Mouse (Mus musculus) heart, adult 11 months (tissue): Measurements from ENCODE around the gene Lst1.
"Not testable (repeated sequence)": the region's sequence is repeated elsewhere in the genome, so short reads cannot be mapped to it uniquely, and the experiment has no call there.

Source experiments
- DNase-seq: peaks from one replicate; pipeline ENCODE4 v3.0.0; 2022

Lst1 gene

GRCm38 (mm10) chr17:35187959-35188610 is at the start of gene Lst1:
Gene Lst1, minus strand, starts transcription at chr17:35188439.
- DNase-seq, result peak; percentile 93

DNA sequence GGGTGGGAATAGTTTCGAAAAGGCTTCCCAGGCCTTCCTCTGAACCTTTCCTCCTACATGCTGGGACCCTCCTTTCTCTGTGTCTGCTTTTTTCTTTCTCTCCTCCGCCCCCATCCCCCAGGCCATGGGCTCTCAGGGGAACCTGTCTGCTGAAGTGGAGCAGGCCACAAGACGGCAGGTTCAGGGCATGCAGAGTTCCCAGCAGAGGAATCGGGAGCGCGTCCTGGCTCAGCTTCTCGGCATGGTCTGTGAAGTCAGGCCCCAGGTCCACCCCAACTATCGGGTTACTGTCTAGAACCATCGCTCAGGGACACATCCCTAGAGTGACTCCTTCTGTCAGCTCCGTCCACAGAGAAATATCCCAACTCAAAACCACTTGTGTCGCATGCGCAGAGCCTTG is 49.3 kb upstream of the Lst1 start:
- peak; percentile 92 for DNase-seq

DNA sequence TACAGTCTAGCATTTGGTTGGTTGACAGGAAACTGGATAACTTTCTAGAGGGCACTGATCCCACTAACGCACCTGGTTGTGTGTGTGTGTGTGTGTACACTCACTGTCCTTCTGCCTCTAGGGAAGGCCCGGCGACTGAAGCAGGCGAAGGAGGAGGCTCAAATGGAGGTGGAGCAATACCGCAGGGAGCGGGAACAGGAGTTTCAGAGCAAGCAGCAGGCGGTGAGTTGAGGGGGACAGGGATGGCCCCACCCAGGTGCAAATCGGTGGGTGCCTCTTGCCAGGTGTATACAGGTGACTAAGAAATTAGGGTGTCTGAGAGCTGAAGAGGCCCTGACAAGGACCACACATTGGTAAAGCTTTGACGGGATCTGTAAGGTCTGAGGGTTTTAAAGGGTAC is 48.8 kb upstream of the Lst1 start:
- DNase-seq, result peak; percentile 95

DNA sequence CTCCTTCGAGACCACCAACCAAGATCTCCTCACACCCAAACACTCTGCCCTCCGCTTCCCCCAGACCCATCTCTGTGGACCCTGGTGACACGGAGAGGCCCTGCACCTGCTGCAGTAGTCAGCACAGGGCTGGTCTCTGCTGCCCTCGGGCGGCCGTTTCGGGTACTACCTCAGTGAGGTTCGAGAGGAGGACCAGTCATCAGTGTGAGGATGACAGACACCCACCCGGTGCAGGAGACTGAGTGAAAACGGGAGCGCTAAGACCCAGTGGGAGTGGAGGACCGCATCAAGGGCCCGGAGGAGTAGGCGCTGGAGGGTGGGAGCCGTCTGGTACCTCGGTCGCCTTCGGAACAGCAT is 48.1 kb upstream of the Lst1 start:
- DNase-seq, result peak; percentile 99

GRCm38 (mm10) chr17:35235614-35236389 is 47.6 kb upstream of the Lst1 start, which contains the start of gene Nfkbil1:
Gene Nfkbil1, minus strand, starts transcription at chr17:35235792.
- DNase-seq, result peak; percentile 99

- DNase-seq, result peak; percentile 97
Observed at GRCm38 (mm10) chr17:35234903-35235302, 46.7 kb upstream of the Lst1 start.

DNA sequence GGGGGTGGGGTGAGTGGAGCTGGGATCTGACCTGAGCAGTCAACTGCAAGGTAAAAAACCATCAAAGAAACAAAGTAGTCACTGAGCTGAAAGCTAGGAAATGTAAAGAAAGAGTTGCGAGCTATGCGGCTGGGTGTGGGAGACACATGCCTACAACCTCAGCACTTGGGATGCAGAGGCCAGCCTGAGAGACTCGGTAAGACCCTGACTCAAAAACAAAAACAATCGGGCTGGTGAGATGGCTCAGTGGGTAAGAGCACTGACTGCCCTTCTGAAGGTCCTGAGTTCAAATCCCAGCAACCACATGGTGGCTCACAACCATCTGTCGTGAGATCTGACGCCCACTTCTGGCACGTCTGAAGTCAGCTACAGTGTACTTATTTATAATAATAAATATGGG is 45.9 kb upstream of the Lst1 start:
- DNase-seq, result not testable (repeated sequence)

DNA sequence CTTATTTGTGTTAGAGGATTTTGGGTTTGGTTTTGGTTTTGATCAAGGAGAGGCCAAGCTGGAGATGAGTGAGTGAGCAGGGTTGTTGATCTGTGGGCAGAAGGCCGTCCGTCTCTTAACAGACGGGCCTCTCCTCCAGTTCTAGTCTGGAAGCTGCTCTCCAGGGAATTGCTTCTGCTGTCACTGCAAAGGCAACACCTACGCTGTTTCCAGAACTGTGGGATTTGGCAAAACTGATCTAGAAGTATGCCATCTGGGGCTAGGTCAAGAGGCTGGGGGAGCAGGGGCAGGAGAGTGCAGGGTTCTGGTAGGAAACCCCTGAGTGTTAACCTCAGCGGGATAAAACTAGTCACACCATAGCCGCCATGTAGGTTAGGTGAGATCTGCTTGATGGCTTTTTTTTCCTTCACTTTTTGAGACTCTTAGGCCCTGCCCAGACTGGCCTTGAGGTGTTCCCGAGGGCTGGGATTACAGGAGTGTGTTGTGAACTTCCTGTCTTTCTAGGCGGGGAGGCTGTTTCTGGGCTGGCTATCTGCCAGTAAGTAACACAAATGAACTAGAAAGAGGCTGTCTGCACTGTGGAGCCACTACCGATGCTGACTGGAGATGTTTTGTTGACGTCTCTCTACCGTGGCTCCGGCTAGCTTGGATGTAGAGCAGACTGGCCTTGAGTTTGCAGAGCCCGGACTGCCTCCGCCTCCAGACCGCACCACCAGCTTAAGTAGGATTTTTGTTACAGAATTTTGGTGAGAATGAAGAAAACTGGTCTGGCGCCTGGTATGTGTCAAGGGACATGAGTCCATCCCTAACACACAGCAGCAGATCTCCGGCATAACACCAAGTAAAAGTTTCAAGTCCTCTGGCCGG is 45.1 kb upstream of the Lst1 start, which contains the start of gene Atp6v1g2:
TSS of gene Atp6v1g2 (plus strand) at position 547 of the 867 bp plus-strand sequence.
- DNase-seq, result peak; percentile 96

GRCm38 (mm10) chr17:35232659-35233058 is 44.4 kb upstream of the Lst1 start:
- DNase-seq, result no peak

DNA sequence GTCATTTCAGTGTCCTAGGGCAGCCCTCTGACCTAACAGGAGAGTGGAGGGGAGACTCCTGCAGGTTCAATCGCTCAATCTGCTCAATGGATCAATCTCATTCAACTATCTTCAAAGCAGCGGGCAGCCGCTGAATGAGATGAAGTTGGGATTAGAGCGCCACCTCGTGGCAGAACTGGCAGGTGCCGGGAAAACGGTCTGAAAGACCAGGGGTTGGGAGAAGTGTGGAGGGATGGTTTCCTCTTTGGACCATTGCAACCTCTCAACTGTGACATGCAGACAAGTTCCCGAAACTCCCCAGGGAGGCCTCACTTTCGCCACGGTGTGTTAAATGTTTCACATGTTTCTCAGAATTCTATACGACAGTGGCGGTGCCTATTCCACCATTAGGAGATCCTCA is 43.8 kb upstream of the Lst1 start:
- peak; percentile 98 for DNase-seq

DNA sequence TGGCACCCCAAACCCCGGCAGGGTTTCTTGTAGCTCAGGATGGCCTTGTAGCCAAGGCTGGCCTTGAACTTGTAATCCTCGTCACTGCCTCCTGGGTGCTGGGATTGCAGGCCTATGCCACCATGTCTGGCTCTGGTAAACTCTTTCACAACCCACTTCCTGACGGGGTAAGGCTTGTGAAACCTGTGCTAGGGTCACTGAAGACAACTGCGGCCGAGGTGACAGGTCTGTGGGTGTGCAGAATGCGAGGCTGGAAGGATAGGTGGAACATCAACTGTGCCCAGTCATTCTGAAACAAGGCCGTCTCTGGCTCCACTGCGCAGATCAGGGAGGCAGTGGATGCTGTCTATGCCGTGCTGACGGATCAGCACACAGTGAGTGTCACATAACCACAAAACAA is 42.8 kb upstream of the Lst1 start:
- peak; percentile 89 for DNase-seq

GRCm38 (mm10) chr17:35226561-35227046 is 38.4 kb upstream of the Lst1 start:
- no peak for DNase-seq

DNA sequence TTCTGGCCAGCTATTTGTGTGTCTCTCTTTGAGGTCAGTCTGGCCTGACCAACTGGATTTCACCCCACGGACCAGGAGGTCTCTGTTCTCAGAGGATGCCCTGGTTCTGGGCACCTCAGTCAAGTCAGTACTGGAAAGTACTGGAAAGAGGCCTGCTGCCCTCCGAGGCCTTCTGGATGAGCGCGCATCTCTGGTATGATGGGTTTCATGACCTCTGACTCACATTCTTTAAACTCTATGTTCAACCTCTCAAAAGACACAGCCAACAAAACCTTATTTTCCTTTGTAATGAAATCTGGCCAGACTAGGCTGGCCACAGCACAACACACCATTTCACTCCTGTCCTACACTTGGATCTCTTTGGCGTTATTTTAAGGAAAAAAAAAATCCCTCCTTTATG is 37.2 kb upstream of the Lst1 start:
- DNase-seq, result no peak

GRCm38 (mm10) chr17:35224641-35225040 is 36.4 kb upstream of the Lst1 start:
- DNase-seq, result no peak

DNA sequence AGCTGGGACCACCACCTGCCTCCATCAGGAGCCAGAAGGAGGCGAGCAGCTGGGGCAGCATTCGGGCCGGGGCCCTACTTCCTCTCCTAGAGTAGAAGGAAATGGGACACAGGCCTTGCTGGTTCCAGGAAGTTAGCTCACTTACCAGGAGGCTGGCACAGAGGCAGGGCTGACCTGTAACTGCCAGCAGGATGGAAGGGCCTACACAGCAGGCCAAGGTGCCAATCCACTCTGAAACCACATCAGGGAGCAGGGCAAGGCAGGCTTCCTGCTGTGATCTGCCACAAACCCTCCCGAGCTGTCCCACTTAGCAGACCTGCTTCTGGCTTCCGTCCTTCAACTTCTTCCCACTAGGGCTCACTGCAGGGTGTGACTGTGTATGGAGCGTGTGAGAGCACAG is 34.1 kb upstream of the Lst1 start:
- DNase-seq, result peak; percentile 95

DNA sequence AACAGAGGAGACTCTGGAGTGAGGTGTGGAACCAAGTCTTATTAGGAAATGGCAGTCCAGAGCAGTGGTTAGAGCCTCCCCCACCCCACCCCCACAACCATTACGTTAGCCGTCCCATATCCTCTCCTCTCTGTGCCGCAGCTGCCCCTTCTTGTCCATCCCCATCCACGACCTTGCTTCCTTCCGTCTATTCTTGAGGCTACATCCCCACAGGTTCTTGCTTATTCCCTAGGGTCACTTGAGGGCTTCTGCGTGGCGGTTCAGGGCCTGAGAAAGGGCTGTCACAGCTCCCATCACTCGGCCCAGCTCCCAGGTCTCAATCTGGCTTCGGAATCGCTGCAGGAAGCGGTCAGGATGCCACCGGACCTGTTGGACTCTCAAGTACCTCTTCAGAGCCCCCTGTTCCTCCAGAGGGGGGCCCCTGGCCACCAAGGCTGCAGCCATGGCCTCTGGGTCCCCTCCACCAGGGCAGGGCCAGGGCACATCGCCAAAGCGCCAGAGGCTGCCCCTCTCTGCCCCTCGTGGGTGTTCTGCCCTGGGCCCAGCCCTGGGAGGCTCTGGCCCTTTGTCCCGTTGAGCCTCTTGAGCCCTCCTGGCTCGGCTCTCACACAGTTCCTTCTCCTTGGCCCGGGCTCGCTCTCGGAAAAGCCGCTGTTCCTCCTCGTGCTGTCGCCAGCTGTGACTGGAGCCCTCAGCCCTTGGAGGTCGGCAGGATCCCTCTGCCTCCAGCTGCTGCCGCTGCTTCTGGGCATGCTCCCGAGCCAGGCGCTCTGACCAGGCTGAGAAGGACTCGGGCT is 32.1 kb upstream of the Lst1 start, which contains the start of gene Gm16181:
TSS of gene Gm16181 (plus strand) at position 679 of the 797 bp plus-strand sequence.
- DNase-seq, result peak; percentile 99

GRCm38 (mm10) chr17:35219601-35220041 is 31.4 kb upstream of the Lst1 start:
- peak; percentile 98 for DNase-seq

GRCm38 (mm10) chr17:35218516-35219193 is 30.4 kb upstream of the Lst1 start:
- DNase-seq, result peak; percentile 99

GRCm38 (mm10) chr17:35213071-35213470 is 24.8 kb upstream of the Lst1 start:
- DNase-seq, result no peak

DNA sequence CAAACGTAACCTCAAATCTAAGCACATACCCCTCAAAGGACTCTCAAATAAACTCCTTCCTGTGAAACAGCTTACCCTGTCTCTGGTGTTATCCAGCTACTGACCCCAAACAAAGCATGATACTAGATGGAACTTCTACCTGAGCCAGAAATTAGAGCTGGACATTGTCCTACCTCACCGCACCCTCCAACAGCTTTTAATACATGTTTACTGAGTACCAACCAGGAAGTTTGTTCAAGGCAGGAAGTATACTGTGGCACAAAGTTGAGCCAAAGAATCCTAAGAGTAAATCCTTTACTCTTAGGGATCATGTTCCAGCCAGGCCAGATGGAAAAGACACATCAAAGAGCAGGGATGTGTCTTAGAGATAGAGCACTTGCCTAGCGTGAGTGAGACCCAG is 22.4 kb upstream of the Lst1 start:
- no peak for DNase-seq

- DNase-seq, result peak; percentile 96
Observed at GRCm38 (mm10) chr17:35209785-35210535, 21.7 kb upstream of the Lst1 start.
